Comparison of ENCODE assay signal across 27 mouse cellular contexts in genomic region chr3:92227410-92227809, GRCm38 (mm10). TPM values are rescaled to one million over a fixed set of nuclear protein-coding genes. Genes with fewer than 3 reads are reported as not detected.
"Had no signal": no experiment of that assay in that cellular context is flagged by ENCODE, and none has a peak within 500 bp of the region (broad histone marks: within the 10 kb centered on the region; RNA-seq: fewer than 3 reads in every experiment).

No protein-coding gene starts in this region.

RNA-seq across cellular contexts. Expression of gene Sprr2a2, which starts 11.7 kb away (rescaled TPM):
- total RNA-seq: forebrain, postnatal 0 days; gastrocnemius, adult 18-20 months; gastrocnemius, adult 8-10 months; gastrocnemius, postnatal 36 days; heart, adult 18-20 months; hematopoietic stem cell, adult 5-6 weeks; hindbrain, postnatal 0 days; layer of hippocampus, adult 2 months; layer of hippocampus, postnatal 10 days; layer of hippocampus, postnatal 25 days; left cerebral cortex, adult 2 months; left cerebral cortex, postnatal 14 days; left cerebral cortex, postnatal 36 days had no signal
- polyA plus RNA-seq: forebrain, postnatal 0 days; hindbrain, embryonic 13.5 days; hindbrain, postnatal 0 days; kidney, embryonic 14.5 days; limb, embryonic 10.5 days had no signal

RNA-seq across cellular contexts. Expression of gene Sprr2a1, which starts 11.8 kb away (rescaled TPM):
- total RNA-seq: forebrain, postnatal 0 days; gastrocnemius, adult 18-20 months; gastrocnemius, adult 8-10 months; gastrocnemius, postnatal 36 days; heart, adult 18-20 months; heart, adult 8-10 months; heart, postnatal 10 days; heart, postnatal 36 days; hematopoietic stem cell, adult 5-6 weeks; hindbrain, postnatal 0 days; layer of hippocampus, adult 2 months; layer of hippocampus, postnatal 10 days; layer of hippocampus, postnatal 25 days; left cerebral cortex, adult 2 months; left cerebral cortex, postnatal 14 days; left cerebral cortex, postnatal 36 days had no signal
- polyA plus RNA-seq: forebrain, postnatal 0 days; heart, embryonic 10.5 days; heart, embryonic 12.5 days; heart, embryonic 14.5 days; hindbrain, embryonic 11.5 days; hindbrain, embryonic 13.5 days; hindbrain, embryonic 15.5 days; hindbrain, postnatal 0 days; kidney, embryonic 14.5 days; kidney, embryonic 16.5 days; limb, embryonic 10.5 days; limb, embryonic 12.5 days had no signal

RNA-seq across cellular contexts. Expression of gene Sprr2a3, which starts 57.8 kb away (rescaled TPM):
- total RNA-seq: forebrain, postnatal 0 days; gastrocnemius, adult 18-20 months; gastrocnemius, adult 8-10 months; gastrocnemius, postnatal 36 days; heart, adult 18-20 months; heart, adult 8-10 months; heart, postnatal 10 days; heart, postnatal 36 days; hematopoietic stem cell, adult 5-6 weeks; hindbrain, postnatal 0 days; layer of hippocampus, adult 2 months; layer of hippocampus, postnatal 10 days; layer of hippocampus, postnatal 25 days; left cerebral cortex, adult 2 months; left cerebral cortex, postnatal 14 days; left cerebral cortex, postnatal 36 days had no signal
- polyA plus RNA-seq: forebrain, postnatal 0 days; gonadal fat pad, adult 2 months; heart, embryonic 10.5 days; heart, embryonic 12.5 days; heart, embryonic 14.5 days; hindbrain, embryonic 11.5 days; hindbrain, embryonic 13.5 days; hindbrain, embryonic 15.5 days; hindbrain, postnatal 0 days; kidney, embryonic 14.5 days; limb, embryonic 10.5 days; limb, embryonic 12.5 days had no signal
